Mouse (Mus musculus) thymus, adult 2 months (tissue): ENCODE measurements around the gene Zfp119a.
"Not testable (repeated sequence)": the region's sequence is repeated elsewhere in the genome, so short reads cannot be mapped to it uniquely, and the experiment has no call there.

Experiments
- CTCF ChIP-seq: fragments of 200-500 bp; IDR thresholded peaks from 2 replicates; pipeline ENCODE4 v1.5.1; 2012; ENCODE audit warnings: mild to moderate bottlenecking, control low read depth, low read length, moderate library complexity, borderline replicate concordance; ENCODE audit not compliant: control insufficient read depth, poor library complexity, insufficient read depth; ENCODE audit errors: extremely low read depth
- POLR2A ChIP-seq: fragments of 200-500 bp; IDR thresholded peaks from 2 replicates; pipeline ENCODE4 v1.6.1; 2012; ENCODE audit warnings: mild to moderate bottlenecking, low read length, control low read depth, moderate library complexity; ENCODE audit not compliant: control insufficient read depth, poor library complexity, insufficient read depth; ENCODE audit errors: extremely low read depth

DNA sequence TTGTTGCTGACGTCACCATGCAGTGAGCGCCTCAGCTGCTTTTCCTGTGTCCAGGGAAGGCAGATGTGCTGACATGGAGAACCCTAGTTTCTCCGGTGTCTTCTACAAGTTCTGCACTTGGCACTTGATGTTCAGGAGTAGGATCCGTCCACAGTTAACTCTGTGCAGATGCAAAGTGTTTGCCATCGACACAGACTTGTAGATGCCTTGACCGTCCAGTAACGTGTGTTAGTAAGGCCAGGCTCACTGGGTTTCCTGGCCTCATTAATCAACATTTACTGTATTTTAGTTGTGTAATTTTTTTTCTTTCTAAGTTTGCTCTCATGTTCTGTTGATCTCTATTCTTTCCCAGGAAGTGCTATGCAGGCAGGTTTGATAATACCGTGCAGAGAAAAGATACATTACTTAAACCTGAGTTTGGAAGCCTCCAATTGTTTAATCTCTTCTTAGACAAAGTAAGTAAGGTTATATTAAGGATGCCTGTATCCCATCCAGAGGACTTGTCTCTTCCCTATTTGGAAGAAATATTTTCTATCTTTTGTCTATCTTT lies 13.8 kb upstream of the Zfp119a start:
- TF ChIP-seq CTCF, POLR2A: not testable (repeated sequence)
